Mouse (Mus musculus) ES-CJ7 (cell line): Measurements from ENCODE around the gene Taar7e.
"Not testable (repeated sequence)": the region's sequence is repeated elsewhere in the genome, so short reads cannot be mapped to it uniquely, and the experiment has no call there.

Experiments used
- DNase-seq: peaks from one replicate; pipeline ENCODE4 v3.0.0; 2011; ENCODE audit warnings: low read depth, low spot score

The Taar7e gene

DNA sequence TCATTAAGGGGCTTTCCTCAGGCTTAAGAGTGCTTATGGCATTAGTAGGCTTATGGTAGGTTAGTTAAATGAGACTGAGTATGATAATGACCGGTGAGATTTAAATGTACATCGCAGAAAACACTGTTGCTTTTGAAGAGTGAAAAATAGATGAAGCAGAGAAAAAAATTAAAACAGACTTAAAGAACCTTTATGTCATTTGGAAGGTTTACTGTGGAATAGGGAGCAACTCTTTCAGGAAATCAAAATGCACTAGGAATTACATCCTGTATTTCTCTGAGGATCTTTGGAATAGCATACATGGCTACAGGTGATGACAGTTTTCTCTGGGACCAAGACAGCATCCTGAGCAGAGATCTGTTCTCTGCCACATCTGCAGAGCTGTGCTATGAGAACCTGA, at the start of gene Taar7e:
Gene Taar7e, plus strand, starts transcription at position 301 of the 400 bp plus-strand sequence.
- no peak for DNase-seq

DNA sequence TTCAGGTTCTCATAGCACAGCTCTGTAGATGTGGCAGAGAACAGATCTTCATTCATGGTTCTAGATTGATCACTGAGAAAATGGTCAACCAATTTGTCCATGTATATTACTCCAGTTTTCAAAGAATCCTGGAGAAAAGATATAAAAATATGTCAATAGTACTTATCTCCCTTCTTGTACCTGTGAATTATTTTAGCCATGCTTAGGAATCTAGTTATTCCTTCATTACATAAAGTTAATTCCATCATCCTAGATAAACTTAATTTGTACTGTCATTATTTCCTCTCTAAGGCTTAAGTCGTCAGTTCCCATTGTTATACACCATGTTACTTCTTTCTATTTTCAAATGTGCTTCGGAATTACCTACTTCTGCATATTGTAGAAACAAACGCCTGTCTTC, 44.0 kb upstream of the Taar7e start, which contains the start of gene Taar7a:
Gene Taar7a, minus strand, starts transcription at position 101 of the 400 bp plus-strand sequence.
- no peak for DNase-seq

DNA sequence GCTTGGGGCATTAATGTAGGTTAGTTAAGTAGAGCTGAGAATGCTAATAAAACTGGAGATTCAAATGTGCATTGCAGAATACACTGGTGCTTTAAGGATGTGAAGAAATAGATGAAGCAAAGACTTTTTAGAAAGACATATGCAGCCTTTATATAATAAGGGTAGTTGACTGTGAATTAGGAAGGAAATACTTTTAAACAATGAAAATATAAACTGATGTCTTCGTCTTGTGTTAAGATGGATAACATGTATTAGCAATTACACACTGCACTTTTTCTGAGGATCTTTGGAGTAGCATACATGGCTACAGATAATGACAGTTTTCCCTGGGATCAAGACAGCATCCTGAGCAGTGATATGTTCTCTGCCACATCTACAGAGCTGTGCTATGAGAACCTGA, 37.8 kb upstream of the Taar7e start, which contains the start of gene Taar7b:
Gene Taar7b, plus strand, starts transcription at position 301 of the 400 bp plus-strand sequence.
- DNase-seq: no peak

DNA sequence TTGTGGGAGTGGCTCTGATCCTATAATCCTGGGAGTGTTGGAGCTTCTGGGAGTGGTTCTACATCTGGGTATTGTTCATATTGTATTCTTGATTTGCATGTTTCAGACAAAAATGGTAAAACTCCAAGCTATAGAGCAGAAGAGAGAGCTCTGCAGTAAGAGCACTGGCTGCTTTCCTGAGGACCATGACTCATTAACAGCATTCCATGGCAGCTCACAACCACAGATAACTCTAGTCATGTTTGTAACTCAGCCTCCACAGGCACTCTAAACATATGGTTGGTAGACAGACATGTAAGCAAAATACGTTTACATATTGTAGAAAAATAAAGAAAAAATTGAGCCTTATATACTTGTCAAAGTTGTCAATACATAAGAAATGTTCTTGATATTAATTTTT, 31.0 kb upstream of the Taar7e start:
- DNase-seq: no peak

DNA sequence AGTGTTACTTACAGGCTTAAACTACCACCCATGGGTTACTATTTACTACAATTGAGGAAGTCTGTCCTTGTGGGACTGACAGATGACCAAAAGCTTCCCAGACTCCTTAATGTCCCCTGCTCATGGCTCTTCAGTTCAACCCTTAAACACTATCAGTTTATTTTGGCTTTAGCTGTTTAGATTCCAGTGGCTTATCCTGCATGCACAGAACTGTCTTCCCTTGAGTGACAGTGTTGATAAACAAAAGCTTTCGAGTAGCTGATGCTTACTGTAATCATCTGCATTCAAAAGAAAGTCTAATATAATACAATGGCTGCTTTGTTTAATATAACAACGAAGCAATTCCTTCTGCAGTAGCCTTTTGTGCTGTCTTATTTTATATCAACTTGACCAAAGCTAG, 30.4 kb upstream of the Taar7e start:
- no peak for DNase-seq

DNA sequence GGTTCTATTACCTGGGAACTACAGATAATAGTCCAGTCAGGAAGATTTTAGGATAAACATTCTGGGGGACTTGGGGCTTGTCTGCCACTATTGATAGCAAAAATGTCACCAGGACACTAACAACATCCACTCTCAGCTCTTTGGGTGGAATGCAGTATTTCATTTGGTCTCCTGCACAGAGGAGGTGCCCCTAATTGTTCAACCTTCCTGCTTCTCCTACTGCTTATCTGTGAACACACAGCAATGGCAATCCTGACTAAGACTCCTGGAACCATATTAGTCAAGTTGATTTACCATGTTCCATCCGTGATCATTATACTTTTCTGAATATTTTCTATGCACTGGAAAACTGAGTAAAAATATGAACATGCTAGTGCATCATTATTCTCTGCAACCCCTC, 29.3 kb upstream of the Taar7e start:
- DNase-seq: no peak

DNA sequence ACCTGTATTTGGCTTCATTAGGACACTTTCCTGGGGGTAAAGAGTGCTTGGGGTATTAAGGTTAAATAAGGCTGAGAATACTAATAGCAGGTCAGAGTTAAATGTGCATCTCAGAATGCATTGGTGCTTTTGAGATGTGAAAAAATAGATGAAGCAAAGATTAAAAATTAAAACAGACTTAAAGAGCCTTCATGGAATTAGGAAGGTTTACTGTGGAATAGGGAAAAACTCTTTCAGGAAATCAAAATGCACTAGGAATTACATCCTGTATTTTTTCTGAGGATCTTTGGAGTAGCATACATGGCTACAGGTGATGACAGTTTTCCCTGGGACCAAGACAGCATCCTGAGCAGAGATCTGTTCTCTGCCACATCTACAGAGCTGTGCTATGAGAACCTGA, 10.5 kb upstream of the Taar7e start, which contains the start of gene Taar7d:
Gene Taar7d, plus strand, starts transcription at position 301 of the 400 bp plus-strand sequence.
- no peak for DNase-seq

DNA sequence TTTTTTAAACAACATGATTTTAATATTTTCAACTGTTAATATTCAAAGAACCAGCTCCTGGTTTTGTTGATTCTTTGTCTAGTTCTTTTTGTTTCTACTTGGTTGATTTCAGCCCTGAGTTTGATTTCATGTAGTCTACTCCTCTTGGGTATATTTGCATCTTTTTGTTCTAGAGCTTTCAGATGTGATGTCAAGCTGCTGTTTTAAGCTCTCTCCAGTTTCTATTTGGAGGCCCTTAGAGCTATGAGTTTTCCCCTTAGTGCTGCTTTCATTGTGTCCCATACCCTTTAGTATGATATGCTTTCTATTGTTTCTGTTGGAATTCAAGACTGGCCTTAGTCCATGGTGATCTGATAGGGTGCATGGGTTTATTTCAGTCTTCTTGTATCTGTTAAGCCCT, 6.1 kb upstream of the Taar7e start:
- no peak for DNase-seq

DNA sequence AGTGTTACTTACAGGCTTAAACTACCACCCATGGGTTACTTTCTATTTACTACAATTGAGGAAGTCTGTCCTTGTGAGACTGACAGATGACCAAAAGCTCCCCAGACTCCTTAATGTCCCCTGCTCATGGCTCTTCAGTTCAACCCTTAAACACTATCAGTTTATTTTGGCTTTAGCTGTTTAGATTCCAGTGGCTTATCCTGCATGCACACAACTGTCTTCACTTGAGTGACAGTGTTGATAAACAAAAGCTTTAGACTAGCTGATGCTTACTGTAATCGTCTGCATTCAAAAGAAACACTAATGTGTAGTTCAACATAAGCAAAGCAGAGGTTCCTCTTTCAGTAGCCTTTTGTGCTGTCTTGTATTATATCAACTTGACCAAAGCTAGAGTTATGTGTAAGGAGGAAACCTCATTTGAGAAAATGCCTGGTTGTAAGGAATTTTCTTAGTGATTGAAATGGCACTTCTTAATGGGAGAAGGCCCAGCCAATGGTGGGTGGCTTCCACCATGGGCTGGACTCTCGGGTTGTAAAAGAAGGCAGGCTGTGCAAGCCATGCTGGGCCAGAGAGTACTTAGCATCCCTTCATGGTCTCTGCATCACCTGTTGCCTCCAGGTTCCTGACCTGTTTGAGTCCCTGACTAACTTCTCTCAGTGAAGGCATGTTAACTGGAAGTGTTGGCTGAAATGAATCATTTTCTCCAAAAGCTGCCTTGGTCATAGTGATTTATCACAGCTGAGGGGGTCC, 2.9 kb downstream of the Taar7e start:
- no peak for DNase-seq

DNA sequence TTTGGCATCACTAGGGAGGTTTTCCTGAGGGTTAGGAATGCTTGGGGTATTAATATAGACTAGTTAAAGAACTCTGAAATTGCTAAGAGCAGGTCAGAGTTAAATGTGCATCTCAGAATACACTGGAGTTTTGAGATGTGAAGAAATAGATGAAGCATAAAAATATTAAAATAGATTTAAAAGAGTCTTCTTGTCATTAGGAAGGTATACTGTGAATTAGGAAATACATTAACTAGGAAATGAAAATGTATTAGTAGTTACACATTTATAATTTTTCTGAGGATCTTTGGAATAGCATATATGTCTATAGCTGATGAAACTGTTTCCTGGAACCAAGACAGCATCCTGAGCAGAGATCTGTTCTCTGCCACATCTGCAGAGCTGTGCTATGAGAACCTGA, 11.8 kb downstream of the Taar7e start, which contains the start of gene Taar7f:
Gene Taar7f, plus strand, starts transcription at position 301 of the 400 bp plus-strand sequence.
- DNase-seq: no peak

DNA sequence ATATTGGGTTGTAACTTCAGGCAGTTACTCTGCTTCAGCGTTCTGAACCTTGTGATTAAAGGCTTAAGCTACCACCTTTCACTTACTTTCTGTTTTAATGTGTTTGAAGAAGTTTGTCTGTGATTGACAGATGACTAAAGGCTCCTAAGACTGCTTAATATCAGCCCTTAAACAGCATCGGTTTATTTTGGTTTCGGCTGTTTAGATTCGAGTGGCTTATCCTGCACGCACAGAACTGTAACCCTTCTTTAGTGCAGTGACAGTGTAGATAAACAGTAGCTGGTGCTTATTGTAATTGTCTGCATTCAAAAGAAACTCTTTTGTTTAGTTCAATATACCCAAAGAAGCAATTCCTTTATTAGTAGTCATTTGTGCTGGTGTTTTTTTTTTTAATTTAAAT, 14.6 kb downstream of the Taar7e start:
- DNase-seq: no peak

DNA sequence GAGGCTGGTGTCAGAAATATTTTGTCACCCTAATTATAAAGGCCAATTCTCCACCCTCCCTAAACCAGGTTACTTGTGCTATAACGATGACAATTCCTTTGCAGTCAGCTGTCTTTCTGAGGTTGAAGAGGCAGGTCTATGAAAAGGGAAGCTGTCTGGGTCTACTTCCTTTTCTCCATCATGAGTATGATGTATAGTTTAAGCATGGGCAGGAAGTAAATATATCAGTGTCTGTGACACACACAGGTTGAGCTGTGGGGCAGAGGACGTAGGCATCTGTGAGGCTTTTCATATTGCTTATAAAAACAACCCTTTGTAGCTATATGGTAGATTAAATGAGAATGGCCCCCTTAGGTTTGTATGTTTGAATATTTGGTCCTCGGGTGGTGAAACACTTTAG, 21.6 kb downstream of the Taar7e start:
- DNase-seq: no peak

DNA sequence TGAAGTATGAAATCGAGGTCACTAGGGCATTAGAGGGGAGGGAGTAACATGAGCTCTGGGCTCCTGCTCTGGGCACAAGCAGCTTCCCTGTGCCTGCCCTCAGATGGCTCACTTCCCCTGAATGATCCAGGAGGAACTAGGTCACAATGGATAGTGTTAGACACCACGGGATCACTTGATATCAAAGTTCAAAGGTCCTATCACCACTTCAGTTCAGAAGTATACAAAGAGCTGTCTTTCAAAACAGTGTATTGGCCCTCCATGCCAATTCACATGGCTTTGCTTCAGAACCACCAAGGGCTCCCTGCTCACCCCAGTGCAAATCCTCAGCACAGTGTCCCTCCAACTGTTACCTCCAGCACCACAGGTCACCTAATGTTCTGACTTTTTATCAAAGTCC, 37.3 kb downstream of the Taar7e start:
- not testable (repeated sequence) for DNase-seq

DNA sequence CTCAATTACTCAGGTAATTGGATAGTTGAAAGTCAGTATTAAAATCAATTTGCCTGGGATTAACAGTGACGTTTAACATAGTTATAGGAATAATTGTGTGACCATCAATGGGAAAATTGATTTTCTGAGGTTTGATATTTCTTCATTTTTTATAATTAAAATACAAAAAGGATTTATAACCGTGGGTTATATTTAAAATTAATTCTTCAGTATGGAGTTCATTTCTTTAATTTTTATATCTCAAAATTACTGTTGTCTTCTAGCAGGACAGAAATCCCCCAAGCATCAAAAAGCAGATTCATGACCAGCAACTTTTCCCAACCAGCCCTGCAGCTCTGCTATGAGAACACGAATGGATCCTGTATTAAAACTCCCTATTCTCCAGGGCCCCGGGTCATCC, 38.8 kb downstream of the Taar7e start, which contains the start of gene Taar8a:
Gene Taar8a, plus strand, starts transcription at position 301 of the 400 bp plus-strand sequence.
- not testable (repeated sequence) for DNase-seq

DNA sequence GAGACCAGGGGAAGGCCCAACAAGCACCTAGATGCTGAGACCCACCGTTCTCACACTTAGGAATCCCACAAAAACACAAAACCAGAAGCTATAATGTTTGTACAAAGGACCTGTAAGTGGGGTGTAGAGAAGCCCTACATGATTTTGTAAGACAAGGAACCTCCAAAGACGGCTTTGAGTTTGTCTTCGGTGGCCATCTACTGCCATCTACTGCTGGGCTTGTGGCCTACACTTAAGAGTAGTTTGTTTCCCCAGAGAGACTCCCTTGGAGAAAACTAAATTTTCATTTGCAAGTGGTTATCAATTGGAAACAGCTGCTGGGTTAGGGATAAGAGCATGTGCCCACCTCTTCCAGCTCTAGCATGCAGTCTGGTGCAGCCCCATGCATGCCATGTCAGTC, 42.8 kb downstream of the Taar7e start:
- peak; percentile 50 for DNase-seq

DNA sequence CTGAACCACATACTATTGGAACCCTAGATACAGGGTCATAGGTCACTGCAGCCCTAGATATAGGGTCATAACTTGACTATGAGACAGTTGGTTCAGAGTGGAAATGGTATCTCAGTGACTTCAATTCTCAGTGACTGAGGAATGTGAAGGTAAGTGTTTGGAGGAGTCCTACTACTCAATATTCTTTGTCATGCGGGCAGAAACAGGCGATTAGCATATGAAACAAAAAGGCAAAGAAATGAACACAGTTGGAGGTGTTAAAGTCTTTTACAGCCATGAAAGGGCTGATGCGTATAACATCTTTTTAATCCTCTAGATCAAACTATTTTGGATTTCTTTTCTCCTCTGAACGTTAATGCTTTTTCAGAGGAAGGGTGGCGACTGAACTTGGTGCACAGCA, 48.5 kb downstream of the Taar7e start:
- peak; percentile 14 for DNase-seq

DNA sequence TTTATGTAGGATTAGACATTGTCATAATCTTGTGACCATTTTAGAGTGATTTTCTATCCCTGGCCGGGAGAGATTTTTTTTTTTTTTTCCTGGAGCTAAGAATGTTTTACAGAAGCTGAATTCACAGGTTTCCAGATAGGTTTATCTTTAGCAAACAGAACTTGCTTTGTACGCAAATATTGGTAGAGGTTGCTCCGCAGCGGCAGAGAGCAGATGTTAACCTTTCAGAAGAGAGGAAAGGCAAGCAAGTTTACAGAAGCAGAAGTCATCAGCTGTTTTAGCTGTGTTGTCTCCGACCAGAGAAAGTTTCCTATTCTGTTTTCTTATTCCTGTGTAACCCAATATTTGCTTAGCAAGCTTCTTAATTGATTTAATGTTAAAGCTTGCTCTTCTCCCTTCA, 49.1 kb downstream of the Taar7e start:
- DNase-seq: no peak

DNA sequence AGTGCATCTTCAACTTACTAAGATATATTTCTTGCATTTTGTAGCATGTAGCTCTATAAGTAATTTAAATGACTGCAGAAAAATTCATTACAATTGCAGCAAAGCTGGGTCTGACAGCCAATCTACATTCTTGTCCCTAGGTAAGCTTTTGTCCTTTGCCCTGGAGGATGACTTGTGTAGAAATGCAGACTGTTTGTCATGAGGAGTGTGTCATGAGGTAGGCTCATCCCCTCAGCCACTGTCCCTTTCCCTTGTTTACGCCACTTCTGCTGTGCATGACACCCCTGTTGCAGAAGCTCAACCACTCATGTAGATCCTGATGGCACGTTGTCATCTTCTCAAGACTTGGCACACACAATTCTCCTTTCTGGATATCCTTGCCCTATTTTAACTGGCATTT, 49.8 kb downstream of the Taar7e start:
- no peak for DNase-seq
